Mouse (Mus musculus) liver, postnatal 0 days (tissue): Measurements from ENCODE around the gene Gm20388.

Experiments
- CTCF ChIP-seq: sonication (generic); IDR thresholded peaks from 2 replicates; pipeline ENCODE4 v1.5.1; 2016; ENCODE audit warnings: antibody characterized with exemption, low read depth
- EP300 ChIP-seq: IDR thresholded peaks from 2 replicates; pipeline ENCODE4 v1.6.1; 2016; ENCODE audit warnings: antibody characterized with exemption, low read depth, mild to moderate bottlenecking

- no peak for TF ChIP-seq CTCF
- TF ChIP-seq EP300, result no peak
These were observed 2059.6 kb downstream of the Gm20388 start for GRCm38 (mm10) chr8:121970225-121970624.
